Mouse (Mus musculus) gonadal fat pad, adult 2 months (tissue): ENCODE data around the gene Hist1h3b. TPM values are rescaled to one million over a fixed set of nuclear protein-coding genes. Genes with fewer than 3 reads are reported as not detected.

Source experiments
- DNase-seq: peaks from one replicate; pipeline ENCODE4 v3.0.0-alpha.2; 2012; ENCODE audit warnings: low read depth
- polyA plus RNA-seq: library from polyadenylated mRNA; depleted of rRNA; stranded (reverse); fragments of >200 nt; gene quantifications from 2 replicates; pipeline ENCODE4 v1.2.3, GENCODE M21; 2012; rRNA removed

The Hist1h3b gene
- polyA plus RNA-seq, 1 experiment = 3.1 TPM

DNA sequence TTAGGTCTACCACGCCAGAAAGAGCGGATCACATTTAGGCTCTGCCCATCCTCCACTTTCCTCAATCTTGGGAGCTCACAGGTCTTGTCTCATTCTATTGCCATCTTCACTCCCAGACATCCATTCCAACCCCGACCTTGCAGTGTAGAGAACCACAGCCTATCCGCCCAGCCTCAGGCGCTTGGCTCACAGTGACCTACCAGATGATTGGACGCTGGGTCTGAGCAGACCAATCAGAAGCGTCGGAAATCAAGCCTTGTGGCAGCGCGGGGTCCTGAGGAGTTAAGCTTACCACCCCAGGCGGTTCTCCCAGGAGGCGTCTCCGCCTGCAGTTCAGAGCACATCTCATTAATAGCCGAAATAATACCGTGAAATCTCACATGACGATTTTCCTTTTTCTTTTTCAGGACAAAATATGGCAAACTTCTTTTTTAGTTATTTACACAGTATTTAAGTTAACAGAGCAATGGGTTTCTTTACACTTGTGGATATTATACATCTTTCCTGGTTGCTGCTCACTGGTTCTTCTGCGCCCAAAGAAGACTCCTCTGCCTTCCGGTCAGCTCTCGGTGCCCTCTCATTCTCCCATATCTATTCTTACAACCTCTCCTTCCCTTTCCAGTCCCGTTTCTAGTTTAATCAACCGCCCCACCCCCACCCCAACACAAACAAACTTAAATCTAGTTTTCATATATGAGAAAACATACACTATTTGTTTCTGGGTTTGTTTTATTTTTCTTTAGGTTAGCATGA, 20.7 kb downstream of the Hist1h3b start:
- DNase-seq = no peak

DNA sequence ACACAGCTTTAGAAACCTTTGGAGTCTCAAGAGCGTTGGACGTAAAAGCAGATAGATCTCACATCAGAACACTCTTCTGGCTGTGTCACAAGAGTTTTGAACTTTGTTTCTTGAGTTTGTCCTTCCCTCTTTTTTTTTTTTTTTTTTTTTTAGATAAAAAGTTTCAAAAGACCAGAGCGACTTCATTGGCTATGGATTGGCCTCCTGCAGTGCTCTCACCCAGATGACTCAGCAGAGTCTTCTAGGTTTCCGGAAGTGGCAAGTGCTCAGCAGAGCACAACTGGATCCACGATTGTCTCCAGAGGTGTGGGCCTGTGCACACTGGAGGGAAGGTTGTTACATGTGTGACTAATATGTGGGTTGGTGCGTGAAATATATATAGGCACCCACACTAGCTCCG, 26.3 kb downstream of the Hist1h3b start:
- DNase-seq = no peak

DNA sequence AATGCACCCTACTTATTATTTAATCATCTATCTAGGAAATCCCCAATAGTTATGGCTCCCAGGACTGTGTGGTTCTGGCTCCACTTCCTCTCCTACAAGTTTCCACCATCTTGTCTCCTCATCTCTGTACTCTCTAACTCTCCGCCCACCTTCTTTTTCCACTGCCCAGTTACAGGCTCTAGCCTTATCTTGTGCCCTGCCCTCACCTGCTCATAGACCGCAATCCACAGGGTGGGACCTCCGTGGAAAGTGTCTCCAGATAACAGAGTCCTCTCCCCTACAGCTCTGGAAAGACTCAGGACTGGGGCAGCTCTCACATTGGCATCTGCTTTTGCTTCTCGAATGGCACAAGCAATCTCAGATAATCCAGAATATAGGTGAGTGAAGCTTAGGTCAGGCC, 27.0 kb downstream of the Hist1h3b start:
- no peak for DNase-seq

DNA sequence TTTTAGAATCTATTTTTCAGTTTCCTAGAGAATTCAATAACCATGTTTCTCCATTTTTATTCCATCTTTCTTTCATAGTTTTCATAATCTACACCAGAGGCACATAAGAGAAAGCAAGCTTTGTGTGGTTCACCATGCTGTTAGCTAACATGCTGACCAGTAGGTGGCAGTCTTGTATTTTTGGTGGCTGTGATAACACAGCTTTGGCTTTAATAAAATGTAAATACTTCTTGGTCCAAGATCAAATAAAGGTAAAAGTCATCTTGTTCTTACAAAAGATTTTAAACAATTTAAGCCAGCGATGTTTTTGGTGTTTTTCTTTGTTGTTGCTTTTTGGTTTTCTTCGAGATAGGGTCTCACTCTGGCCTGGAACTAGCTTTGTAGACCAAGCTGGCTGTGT, 40.5 kb downstream of the Hist1h3b start:
- no peak for DNase-seq

DNA sequence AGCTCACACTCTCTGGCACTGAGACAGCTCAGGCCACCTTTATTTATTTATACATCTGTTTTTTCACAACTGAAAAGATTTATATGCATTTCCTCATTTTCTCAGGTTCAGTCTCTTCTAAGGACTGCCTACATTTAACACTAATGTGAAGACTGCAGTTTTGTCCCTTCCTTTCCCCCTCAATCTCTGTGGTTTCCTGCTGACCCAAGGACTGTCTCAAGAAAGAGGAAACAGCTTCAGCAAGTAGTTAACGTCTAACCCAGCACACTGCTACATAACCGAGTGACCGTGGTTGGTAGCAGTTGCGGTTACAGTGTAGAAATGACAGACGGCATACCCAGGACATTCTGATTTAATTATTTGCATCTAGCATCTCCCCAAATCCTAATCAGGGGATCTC, 47.3 kb downstream of the Hist1h3b start:
- no peak for DNase-seq

Other genes starting within 250 kb of the Hist1h3b start
- 50.9 and 92.4 TPM in 2 replicates for gene Hist1h4h, start 221.2 kb upstream of the Hist1h3b start, polyA plus RNA-seq
- 20.4 and 27.6 TPM in 2 replicates for gene Hist1h2af, start 218.4 kb upstream of the Hist1h3b start, polyA plus RNA-seq
- gene Hist1h3g, start 216.8 kb upstream of the Hist1h3b start, polyA plus RNA-seq = 1.5 and 2.8 TPM in 2 replicates
- gene Hist1h2bh, start 208.9 kb upstream of the Hist1h3b start, polyA plus RNA-seq = 0.61 and 0.81 TPM in 2 replicates
- gene Hist1h3f, start 208.2 kb upstream of the Hist1h3b start, polyA plus RNA-seq = 1.9 and 2.1 TPM in 2 replicates
- gene Hist1h4f, start 200.6 kb upstream of the Hist1h3b start, polyA plus RNA-seq = 3.9 and 8.5 TPM in 2 replicates
- gene Hist1h1d, start 199.0 kb upstream of the Hist1h3b start, polyA plus RNA-seq = 0.19 and 0.24 TPM in 2 replicates
- gene Hist1h3e, start 189.9 kb upstream of the Hist1h3b start, polyA plus RNA-seq = 11.9 and 13.2 TPM in 2 replicates
- 0.49 and 1.3 TPM in 2 replicates for gene Hist1h2ae, start 181.0 kb upstream of the Hist1h3b start, polyA plus RNA-seq
- gene Hist1h2bg, start 180.9 kb upstream of the Hist1h3b start, polyA plus RNA-seq = 18.7 and 22.4 TPM in 2 replicates
- gene Hist1h2bf, start 178.1 kb upstream of the Hist1h3b start, polyA plus RNA-seq = 2.0 and 2.9 TPM in 2 replicates
- gene Hist1h2ad, start 177.9 kb upstream of the Hist1h3b start, polyA plus RNA-seq = 1.3 and 2.0 TPM in 2 replicates
- gene Hist1h3d, start 176.5 kb upstream of the Hist1h3b start, polyA plus RNA-seq = 3.8 and 4.1 TPM in 2 replicates
- 6.9 and 9.6 TPM in 2 replicates for gene Hist1h4d, start 170.7 kb upstream of the Hist1h3b start, polyA plus RNA-seq
- gene Hist1h2be, start 131.1 kb upstream of the Hist1h3b start, polyA plus RNA-seq = 5.4 and 9.0 TPM in 2 replicates
- gene Hist1h1e, start 129.7 kb upstream of the Hist1h3b start, polyA plus RNA-seq = 3.1 and 3.9 TPM in 2 replicates
- gene Hist1h2ac, start 68.3 kb upstream of the Hist1h3b start, polyA plus RNA-seq = 0.32 and 0.63 TPM in 2 replicates
- 245 and 281 TPM in 2 replicates for gene Hist1h2bc, start 68.1 kb upstream of the Hist1h3b start, polyA plus RNA-seq
- not detected in 2 replicates for gene Hist1h1t, start 56.5 kb upstream of the Hist1h3b start, polyA plus RNA-seq
- gene Hist1h4c, start 53.8 kb upstream of the Hist1h3b start, polyA plus RNA-seq = 3.9 and 6.4 TPM in 2 replicates
- 21.7 and 43.9 TPM in 2 replicates for gene Hfe, start 41.4 kb upstream of the Hist1h3b start, polyA plus RNA-seq
- gene Hist1h1c, start 13.5 kb upstream of the Hist1h3b start, polyA plus RNA-seq = 70.6 and 72.3 TPM in 2 replicates
- 2.4 and 3.3 TPM in 2 replicates for gene Hist1h3c, start 6.7 kb upstream of the Hist1h3b start, polyA plus RNA-seq
- gene Hist1h2bb, start 5.5 kb upstream of the Hist1h3b start, polyA plus RNA-seq = 2.2 and 5.9 TPM in 2 replicates
- 0.61 and 2.9 TPM in 2 replicates for gene Hist1h2ab, start 1.1 kb upstream of the Hist1h3b start, polyA plus RNA-seq
- gene Hist1h4b, start 4.7 kb downstream of the Hist1h3b start, polyA plus RNA-seq = 0.82 and 3.9 TPM in 2 replicates
- gene Hist1h4a, start 9.0 kb downstream of the Hist1h3b start, polyA plus RNA-seq = 5.8 and 9.3 TPM in 2 replicates
- gene Hist1h3a, start 10.1 kb downstream of the Hist1h3b start, polyA plus RNA-seq = 2.8 and 4.3 TPM in 2 replicates
- gene Hist1h1a, start 11.4 kb downstream of the Hist1h3b start, polyA plus RNA-seq = not detected in 2 replicates
- 0.10 and 0.16 TPM in 2 replicates for gene Trim38, start 17.6 kb downstream of the Hist1h3b start, polyA plus RNA-seq
- gene Slc17a2, start 54.7 kb downstream of the Hist1h3b start, polyA plus RNA-seq = 0.04 TPM in 1 of 2 replicates, not detected in the other
- gene Slc17a3, start 87.2 kb downstream of the Hist1h3b start, polyA plus RNA-seq = 0.06 TPM in 1 of 2 replicates, not detected in the other
- 0.05 TPM in 1 of 2 replicates, not detected in the other for gene Slc17a1, start 115.5 kb downstream of the Hist1h3b start, polyA plus RNA-seq
- 0.08 and 0.10 TPM in 2 replicates for gene Slc17a4, start 162.7 kb downstream of the Hist1h3b start, polyA plus RNA-seq
- 0.77 TPM in 1 of 2 replicates, not detected in the other for gene Hist1h2ba, start 181.9 kb downstream of the Hist1h3b start, polyA plus RNA-seq
- not detected in 2 replicates for gene Hist1h2aa, start 182.2 kb downstream of the Hist1h3b start, polyA plus RNA-seq
- not detected in 2 replicates for gene Scgn, start 238.9 kb downstream of the Hist1h3b start, polyA plus RNA-seq